Mouse (Mus musculus) T-helper 1 cell (primary cell): ENCODE results near the gene Ints14.
"Not testable (repeated sequence)": the region's sequence is repeated elsewhere in the genome, so short reads cannot be mapped to it uniquely, and the experiment has no call there.

Source experiments
- in situ Hi-C: fragments of 300-600 bp; cut with MboI, MseI; formaldehyde crosslinking; loops from one replicate; pipeline ENCODE4 v1.15.1; 2025; ENCODE audit warnings: high pct_unique_total_duplicates

Gene Ints14

GRCm38 (mm10) chr9:64951161-64951657 lies 9.5 kb upstream of the Ints14 start, which contains the start of gene Slc24a1:
Slc24a1 (minus strand) TSS chr9:64951607.
- in situ Hi-C loops, result no loop called here

- in situ Hi-C loops, result no loop called here
Measured at GRCm38 (mm10) chr9:64952055-64952454, 8.7 kb upstream of the Ints14 start.

GRCm38 (mm10) chr9:64953190-64953589 lies 7.5 kb upstream of the Ints14 start:
- in situ Hi-C loops, result no loop called here

GRCm38 (mm10) chr9:64956337-64956736 lies 4.4 kb upstream of the Ints14 start:
- in situ Hi-C loops, result no loop called here

GRCm38 (mm10) chr9:64957276-64957675 lies 3.4 kb upstream of the Ints14 start:
- in situ Hi-C loops, result no loop called here

GRCm38 (mm10) chr9:64960978-64961320 lies 244 bp downstream of the Ints14 start:
- in situ Hi-C loops, result no loop called here

- in situ Hi-C loops, result no loop called here
Measured at GRCm38 (mm10) chr9:64980548-64980947, 19.8 kb downstream of the Ints14 start.

GRCm38 (mm10) chr9:64981904-64982303 lies 21.2 kb downstream of the Ints14 start:
- in situ Hi-C loops, result no loop called here

GRCm38 (mm10) chr9:64985037-64985794 lies 24.5 kb downstream of the Ints14 start:
- in situ Hi-C loops, result no loop called here

- in situ Hi-C loops, result no loop called here
Measured at GRCm38 (mm10) chr9:64985807-64986206, 25.1 kb downstream of the Ints14 start.

- in situ Hi-C loops, result no loop called here
Measured at GRCm38 (mm10) chr9:64987651-64988050, 26.9 kb downstream of the Ints14 start.

GRCm38 (mm10) chr9:64988443-64988842 lies 27.7 kb downstream of the Ints14 start:
- in situ Hi-C loops, result no loop called here

- in situ Hi-C loops, result no loop called here
Measured at GRCm38 (mm10) chr9:64990291-64990690, 29.6 kb downstream of the Ints14 start.

GRCm38 (mm10) chr9:64995464-64995863 lies 34.8 kb downstream of the Ints14 start:
- in situ Hi-C loops, result not testable (repeated sequence)

- in situ Hi-C loops, result no loop called here
Measured at GRCm38 (mm10) chr9:65001481-65001880, 40.8 kb downstream of the Ints14 start.

- in situ Hi-C loops, result no loop called here
Measured at GRCm38 (mm10) chr9:65005737-65006136, 45.0 kb downstream of the Ints14 start.

GRCm38 (mm10) chr9:65010632-65011031 lies 49.9 kb downstream of the Ints14 start:
- in situ Hi-C loops, result no loop called here

GRCm38 (mm10) chr9:65011304-65011703 lies 50.6 kb downstream of the Ints14 start:
- in situ Hi-C loops, result no loop called here

- in situ Hi-C loops, result no loop called here
Measured at GRCm38 (mm10) chr9:65015461-65016222, 54.9 kb downstream of the Ints14 start.

- in situ Hi-C loops, result no loop called here
Measured at GRCm38 (mm10) chr9:65016241-65016977, 55.7 kb downstream of the Ints14 start.

- in situ Hi-C loops, result no loop called here
Measured at GRCm38 (mm10) chr9:65016978-65017827, 56.5 kb downstream of the Ints14 start.
